Mouse (Mus musculus): ENCODE data around the gene Hspb6.

Hspb6 gene

GRCm38 (mm10) chr7:30552102-30553020 lies at the start of gene Hspb6, which contains the start of gene Proser3:
Gene Hspb6 (plus strand): TSS chr7:30552178.
Gene Proser3 (minus strand): TSS chr7:30552299.
- peak; percentile 99 for DNase-seq (ENCODE audit: low spot score)

- no peak for DNase-seq (ENCODE audit: low spot score)
Measured at GRCm38 (mm10) chr7:30508061-30508460, 43.9 kb upstream of the Hspb6 start.

GRCm38 (mm10) chr7:30515003-30515760 lies 36.8 kb upstream of the Hspb6 start:
- no peak for DNase-seq (ENCODE audit: low spot score)

- no peak for DNase-seq (ENCODE audit: low spot score)
Measured at GRCm38 (mm10) chr7:30518325-30518724, 33.7 kb upstream of the Hspb6 start.

- no peak for DNase-seq (ENCODE audit: low spot score)
Measured at GRCm38 (mm10) chr7:30520396-30520795, 31.6 kb upstream of the Hspb6 start.

- no peak for DNase-seq (ENCODE audit: low spot score)
Measured at GRCm38 (mm10) chr7:30520856-30521255, 31.1 kb upstream of the Hspb6 start.

GRCm38 (mm10) chr7:30522871-30523270 lies 29.1 kb upstream of the Hspb6 start:
- no peak for DNase-seq (ENCODE audit: low spot score)

- no peak for DNase-seq (ENCODE audit: low spot score)
Measured at GRCm38 (mm10) chr7:30524487-30524886, 27.5 kb upstream of the Hspb6 start.

- DNase-seq (ENCODE audit: low spot score): no peak
Measured at GRCm38 (mm10) chr7:30525954-30526353, 26.0 kb upstream of the Hspb6 start.

- no peak for DNase-seq (ENCODE audit: low spot score)
Measured at GRCm38 (mm10) chr7:30526399-30526798, 25.6 kb upstream of the Hspb6 start.

- no peak for DNase-seq (ENCODE audit: low spot score)
Measured at GRCm38 (mm10) chr7:30526981-30527380, 25.0 kb upstream of the Hspb6 start.

- DNase-seq (ENCODE audit: low spot score): no peak
Measured at GRCm38 (mm10) chr7:30531291-30531815, 20.6 kb upstream of the Hspb6 start.

- peak; percentile 74 for DNase-seq (ENCODE audit: low spot score)
Measured at GRCm38 (mm10) chr7:30532931-30533330, 19.0 kb upstream of the Hspb6 start.

- peak; percentile 41 for DNase-seq (ENCODE audit: low spot score)
Measured at GRCm38 (mm10) chr7:30533941-30534632, 17.9 kb upstream of the Hspb6 start.

- DNase-seq (ENCODE audit: low spot score): peak; percentile 99
Measured at GRCm38 (mm10) chr7:30534633-30535577, 17.1 kb upstream of the Hspb6 start, which contains the start of gene Arhgap33. Gene Arhgap33 (minus strand): TSS chr7:30535060.

GRCm38 (mm10) chr7:30540572-30540971 lies 11.4 kb upstream of the Hspb6 start:
- DNase-seq (ENCODE audit: low spot score): no peak

- DNase-seq (ENCODE audit: low spot score): no peak
Measured at GRCm38 (mm10) chr7:30544327-30544726, 7.7 kb upstream of the Hspb6 start.

GRCm38 (mm10) chr7:30549880-30550279 lies 2.1 kb upstream of the Hspb6 start:
- DNase-seq (ENCODE audit: low spot score): no peak

- no peak for DNase-seq (ENCODE audit: low spot score)
Measured at GRCm38 (mm10) chr7:30550603-30551002, 1.4 kb upstream of the Hspb6 start.

GRCm38 (mm10) chr7:30551445-30552101 lies 405 bp upstream of the Hspb6 start:
- DNase-seq (ENCODE audit: low spot score): peak; percentile 82

Measured in retina, embryonic 14.5 days (tissue).